Mouse (Mus musculus) embryo, embryonic 9.5 days (tissue): ENCODE data around the gene Nit2.
A peak's percentile ranks its signal among the peaks of the same experiment; 100 is the strongest.
"Not testable (repeated sequence)": the region's sequence is repeated elsewhere in the genome, so short reads cannot be mapped to it uniquely, and the experiment has no call there.

Experiments
- DNase-seq: peaks from one replicate; pipeline ENCODE4 v3.0.0-alpha.2; 2017; ENCODE audit errors: extremely low spot score

The Nit2 gene

GRCm38 (mm10) chr16:57166611-57167513, at the start of gene Nit2:
Nit2 (minus strand) TSS chr16:57167341.
- DNase-seq = peak; percentile 93

GRCm38 (mm10) chr16:57215957-57216356, 48.8 kb upstream of the Nit2 start:
- DNase-seq = no peak

- DNase-seq = no peak
These were observed 43.9 kb upstream of the Nit2 start for GRCm38 (mm10) chr16:57211037-57211436.

GRCm38 (mm10) chr16:57208342-57208741, 41.2 kb upstream of the Nit2 start:
- DNase-seq = no peak

- no peak for DNase-seq
These were observed 30.1 kb upstream of the Nit2 start for GRCm38 (mm10) chr16:57197281-57197680.

GRCm38 (mm10) chr16:57196590-57196989, 29.4 kb upstream of the Nit2 start:
- DNase-seq = no peak

GRCm38 (mm10) chr16:57191214-57191613, 24.1 kb upstream of the Nit2 start:
- DNase-seq = no peak

- DNase-seq = no peak
These were observed 23.2 kb upstream of the Nit2 start for GRCm38 (mm10) chr16:57190390-57190789.

- DNase-seq = no peak
These were observed 22.4 kb upstream of the Nit2 start for GRCm38 (mm10) chr16:57189493-57189892.

- no peak for DNase-seq
These were observed 19.5 kb upstream of the Nit2 start for GRCm38 (mm10) chr16:57186618-57187017.

GRCm38 (mm10) chr16:57182037-57182436, 14.9 kb upstream of the Nit2 start:
- no peak for DNase-seq

GRCm38 (mm10) chr16:57181180-57181579, 14.0 kb upstream of the Nit2 start:
- no peak for DNase-seq

GRCm38 (mm10) chr16:57177664-57178063, 10.5 kb upstream of the Nit2 start:
- DNase-seq = no peak

- DNase-seq = no peak
These were observed 10.1 kb upstream of the Nit2 start for GRCm38 (mm10) chr16:57177254-57177653.

- DNase-seq = no peak
These were observed 9.1 kb upstream of the Nit2 start for GRCm38 (mm10) chr16:57176276-57176675.

- DNase-seq = no peak
These were observed 8.6 kb upstream of the Nit2 start for GRCm38 (mm10) chr16:57175751-57176150.

- not testable (repeated sequence) for DNase-seq
These were observed 7.3 kb upstream of the Nit2 start for GRCm38 (mm10) chr16:57174480-57174879.

- no peak for DNase-seq
These were observed 4.4 kb upstream of the Nit2 start for GRCm38 (mm10) chr16:57171570-57171969.

- DNase-seq = no peak
These were observed 4.0 kb upstream of the Nit2 start for GRCm38 (mm10) chr16:57171161-57171560.

- DNase-seq = peak; percentile 19
These were observed 1.1 kb upstream of the Nit2 start for GRCm38 (mm10) chr16:57168236-57168635.

GRCm38 (mm10) chr16:57167514-57167912, 372 bp upstream of the Nit2 start:
- DNase-seq = no peak

- DNase-seq = no peak
These were observed 1.1 kb downstream of the Nit2 start for GRCm38 (mm10) chr16:57166086-57166485.

GRCm38 (mm10) chr16:57165157-57165556, 2.0 kb downstream of the Nit2 start:
- no peak for DNase-seq

GRCm38 (mm10) chr16:57163694-57164093, 3.4 kb downstream of the Nit2 start:
- no peak for DNase-seq
